Mouse (Mus musculus) v-Abl transformed pro-B cells (cell line): ENCODE data around the gene Ptprh.
"Not testable (repeated sequence)": the region's sequence is repeated elsewhere in the genome, so short reads cannot be mapped to it uniquely, and the experiment has no call there.

Experiments used
- in situ Hi-C, 2 experiments: fragments of 400-800 bp; cut with MboI; formaldehyde crosslinking; loops; one replicate each; pipeline ENCODE4 v1.15.1; 2025; ENCODE audit not compliant: unreplicated experiment in 2 of 2

Ptprh gene

DNA sequence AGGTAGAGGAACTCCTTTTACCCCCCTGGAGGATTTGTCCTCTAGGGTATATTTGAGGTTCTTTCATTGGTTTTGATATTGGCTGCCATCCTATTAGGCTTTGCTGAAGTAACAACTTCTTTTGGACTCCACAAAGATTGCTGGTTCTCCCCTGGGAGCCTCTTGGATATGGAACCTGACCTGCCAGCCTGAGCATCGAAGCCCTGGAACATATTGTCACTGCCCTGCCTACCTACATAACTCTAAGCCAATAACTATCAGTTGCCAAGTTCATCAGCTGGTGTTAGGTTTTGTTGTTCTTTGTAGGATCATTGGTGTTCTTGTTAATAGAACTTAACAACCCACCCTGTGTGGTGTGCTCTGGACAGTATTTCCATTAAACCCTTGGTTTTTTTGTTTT, 9.1 kb upstream of the Ptprh start:
- in situ Hi-C loops, result loop anchor here in 1 of 2 experiments (5.0 kb wide), 1 partner anchor 51 kb away; no protein-coding TSS in a partner anchor

DNA sequence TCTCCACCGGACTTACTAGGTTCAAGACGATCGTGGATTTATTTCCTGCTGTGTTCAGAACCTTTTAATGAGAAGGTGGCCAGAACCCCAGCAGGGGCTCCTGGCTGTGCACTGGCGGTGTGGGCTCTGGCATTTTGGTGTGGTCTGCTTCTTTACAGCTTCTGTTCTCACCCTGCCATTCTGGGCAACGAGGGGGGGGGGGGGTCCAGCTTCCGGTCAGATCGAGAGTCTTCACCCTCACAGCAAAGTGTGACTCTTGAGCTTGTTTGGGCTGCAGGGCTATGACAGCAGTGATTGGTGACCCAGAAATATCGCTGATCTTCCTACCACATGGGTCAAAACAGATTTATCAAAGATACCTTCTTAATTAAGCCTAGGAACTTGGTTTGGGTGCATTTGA, 8.5 kb upstream of the Ptprh start:
- in situ Hi-C loops, result loop anchor here in 1 of 2 experiments (5.0 kb wide), 1 partner anchor 50 kb away; no protein-coding TSS in a partner anchor

DNA sequence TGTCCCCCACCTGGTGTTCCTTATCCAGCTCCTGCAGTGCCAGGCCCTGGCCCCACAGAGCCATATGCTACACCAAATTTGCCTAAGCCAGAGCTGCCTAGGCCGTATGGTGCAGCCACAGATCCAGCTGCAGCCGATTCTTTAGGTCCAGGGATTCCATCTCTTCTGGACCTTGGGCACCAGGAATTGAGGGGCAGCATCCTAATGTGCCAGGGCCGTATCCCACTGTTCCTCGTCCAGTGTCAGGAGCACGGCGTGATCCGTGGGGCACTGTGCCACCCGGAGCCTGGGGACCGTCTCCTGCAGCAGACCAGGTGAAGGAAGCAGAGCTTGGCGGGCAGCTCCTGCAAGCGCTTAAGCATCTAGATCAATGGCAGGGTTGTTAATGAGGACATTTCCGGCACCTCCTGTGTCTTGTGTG, 8.1 kb upstream of the Ptprh start:
- in situ Hi-C loops, result loop anchor here in 1 of 2 experiments (5.0 kb wide), 1 partner anchor 50 kb away; no protein-coding TSS in a partner anchor

DNA sequence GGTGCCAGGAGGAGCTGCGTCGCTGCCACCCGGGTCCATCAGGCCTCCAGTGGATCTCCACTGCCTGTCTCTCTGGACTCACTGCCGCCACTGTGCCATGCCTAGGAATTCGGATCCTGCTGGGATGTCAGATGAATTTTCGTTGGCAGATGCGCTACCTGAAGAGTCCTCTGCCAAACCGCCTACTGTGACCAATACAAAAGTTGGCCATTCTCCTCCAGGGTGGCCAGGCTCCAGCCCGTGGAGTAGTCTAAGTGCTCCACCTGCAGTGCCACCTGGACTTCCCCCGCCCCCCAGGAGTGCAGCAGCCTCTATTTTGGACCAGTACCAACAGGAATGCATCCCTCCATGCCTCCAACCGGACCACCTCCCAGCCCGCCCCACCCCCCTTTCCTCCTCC, 7.7 kb upstream of the Ptprh start:
- in situ Hi-C loops, result loop anchor here in 1 of 2 experiments (5.0 kb wide), 1 partner anchor 49 kb away; no protein-coding TSS in a partner anchor

DNA sequence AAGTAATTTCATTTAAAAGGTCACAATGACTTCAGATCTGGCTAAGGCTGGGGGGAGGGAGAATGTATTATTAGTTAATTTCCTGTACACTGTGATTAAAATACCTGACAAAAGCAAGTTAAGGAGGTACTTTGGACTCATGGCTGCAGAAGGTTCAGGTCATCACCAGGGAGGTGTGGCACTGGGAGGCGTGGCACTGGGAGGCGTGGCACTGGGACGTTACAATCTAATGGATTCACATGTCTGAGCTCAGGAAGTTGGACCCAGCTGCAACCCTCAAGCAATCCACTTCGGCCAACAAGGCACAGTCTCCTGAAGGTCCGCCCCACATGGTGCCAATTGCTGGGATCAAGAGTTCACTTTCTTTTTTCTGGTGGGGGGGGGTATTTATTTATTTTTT, 4.2 kb upstream of the Ptprh start:
- in situ Hi-C loops, result no loop called here

DNA sequence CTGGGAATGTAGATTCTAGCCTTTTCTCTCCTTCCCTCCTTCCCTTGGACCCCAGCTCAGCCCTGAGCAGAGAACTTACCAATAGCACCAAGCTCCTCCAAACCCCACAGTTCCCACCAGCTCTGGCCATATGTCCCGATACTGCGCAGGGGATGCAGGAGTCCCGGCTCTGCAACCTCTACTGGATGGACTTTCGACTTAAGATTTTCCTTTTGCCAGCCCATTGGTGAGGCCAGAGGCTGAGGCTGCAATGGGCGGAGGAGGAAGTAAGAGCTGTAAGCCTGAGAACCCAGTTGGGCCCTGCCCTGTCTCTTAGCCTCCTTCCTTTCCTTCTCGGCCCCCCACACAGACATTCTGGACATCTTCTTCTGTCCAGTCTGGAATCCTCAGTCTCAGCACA, 872 bp downstream of the Ptprh start:
- in situ Hi-C loops, result no loop called here

DNA sequence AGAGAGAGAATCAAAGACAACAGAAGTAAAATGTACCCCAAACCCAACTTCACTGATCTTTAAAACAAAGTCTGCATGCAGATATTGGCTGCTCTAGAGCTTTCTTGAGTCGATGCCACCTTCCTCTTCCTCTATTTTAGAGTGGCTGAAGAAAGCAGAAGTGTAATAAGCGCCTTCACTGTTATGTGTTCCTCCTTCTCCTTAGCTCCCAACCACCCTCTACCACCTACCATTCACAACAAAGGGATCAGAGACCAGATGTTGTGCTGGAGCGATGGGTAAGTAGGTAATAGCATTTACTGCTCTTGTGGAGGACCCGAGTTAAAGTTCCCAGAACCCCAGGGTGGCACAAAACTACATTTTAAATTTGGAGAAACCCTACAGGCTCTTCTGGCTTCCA, 6.8 kb downstream of the Ptprh start:
- in situ Hi-C loops, result not testable (repeated sequence)

DNA sequence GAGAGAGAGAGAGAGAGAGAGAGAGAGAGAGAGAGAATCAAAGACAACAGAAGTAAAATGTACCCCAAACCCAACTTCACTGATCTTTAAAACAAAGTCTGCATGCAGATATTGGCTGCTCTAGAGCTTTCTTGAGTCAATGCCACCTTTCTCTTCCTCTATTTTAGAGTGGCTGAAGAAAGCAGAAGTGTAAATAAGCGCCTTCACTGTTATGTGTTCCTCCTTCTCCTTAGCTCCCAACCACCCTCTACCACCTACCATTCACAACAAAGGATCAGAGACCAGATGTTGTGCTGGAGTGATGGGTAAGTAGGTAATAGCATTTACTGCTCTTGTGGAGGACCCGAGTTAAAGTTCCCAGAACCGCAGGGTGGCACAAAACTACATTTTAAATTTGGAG, 22.4 kb downstream of the Ptprh start:
- in situ Hi-C loops, result not testable (repeated sequence)

DNA sequence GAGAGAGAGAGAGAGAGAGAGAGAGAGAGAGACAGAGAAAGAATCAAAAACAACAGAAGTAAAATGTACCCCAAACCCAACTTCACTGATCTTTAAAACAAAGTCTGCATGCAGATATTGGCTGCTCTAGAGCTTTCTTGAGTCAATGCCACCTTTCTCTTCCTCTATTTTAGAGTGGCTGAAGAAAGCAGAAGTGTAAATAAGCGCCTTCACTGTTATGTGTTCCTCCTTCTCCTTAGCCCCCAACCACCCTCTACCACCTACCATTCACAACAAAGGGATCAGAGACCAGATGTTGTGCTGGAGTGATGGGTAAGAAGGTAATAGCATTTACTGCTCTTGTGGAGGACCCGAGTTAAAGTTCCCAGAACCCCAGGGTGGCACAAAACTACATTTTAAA, 31.5 kb downstream of the Ptprh start:
- in situ Hi-C loops, result not testable (repeated sequence)

DNA sequence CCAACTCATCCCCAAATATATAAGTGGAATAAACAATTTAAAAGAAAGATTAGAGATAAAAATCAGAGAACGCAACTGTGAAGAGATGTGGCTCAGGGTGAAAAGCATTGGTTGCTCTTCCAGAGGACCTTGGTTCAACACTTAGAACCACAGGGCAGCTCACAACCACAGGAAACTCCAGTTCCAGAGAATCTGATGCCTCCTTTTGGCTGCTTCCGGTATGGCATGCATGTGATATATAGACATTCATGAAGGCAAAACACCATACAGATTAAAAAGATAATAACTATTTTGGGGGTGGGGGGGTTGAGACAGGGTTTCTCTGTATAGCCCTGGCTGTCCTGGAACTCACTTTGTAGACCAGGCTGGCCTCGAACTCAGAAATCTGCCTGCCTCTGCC, 41.2 kb downstream of the Ptprh start:
- in situ Hi-C loops, result loop anchor here (5.0 kb wide), 3 partner anchors 50 to 380 kb away; no protein-coding TSS in a partner anchor

DNA sequence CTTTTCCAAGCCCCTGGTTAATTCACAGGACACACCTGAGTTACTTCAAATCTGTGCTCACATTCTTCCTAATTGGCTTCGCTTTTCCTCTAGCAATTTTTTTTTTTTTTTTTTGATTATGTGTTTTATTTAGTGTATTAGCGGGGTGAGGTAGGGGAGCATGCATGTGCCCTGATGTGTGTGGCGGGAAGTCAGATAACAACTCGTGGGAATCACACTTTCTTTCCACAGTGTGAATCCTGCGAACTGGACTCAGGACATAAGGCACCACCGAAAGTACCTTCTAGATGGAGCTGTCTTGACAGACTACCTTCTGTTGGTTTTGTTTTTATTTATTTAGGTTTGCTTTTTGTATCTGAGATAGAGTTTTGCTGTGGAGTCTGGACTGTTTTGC, 46.7 kb downstream of the Ptprh start:
- in situ Hi-C loops, result loop anchor here in 1 of 2 experiments (5.0 to 10.0 kb wide), 2 partner anchors 308 to 385 kb away; no protein-coding TSS in a partner anchor

DNA sequence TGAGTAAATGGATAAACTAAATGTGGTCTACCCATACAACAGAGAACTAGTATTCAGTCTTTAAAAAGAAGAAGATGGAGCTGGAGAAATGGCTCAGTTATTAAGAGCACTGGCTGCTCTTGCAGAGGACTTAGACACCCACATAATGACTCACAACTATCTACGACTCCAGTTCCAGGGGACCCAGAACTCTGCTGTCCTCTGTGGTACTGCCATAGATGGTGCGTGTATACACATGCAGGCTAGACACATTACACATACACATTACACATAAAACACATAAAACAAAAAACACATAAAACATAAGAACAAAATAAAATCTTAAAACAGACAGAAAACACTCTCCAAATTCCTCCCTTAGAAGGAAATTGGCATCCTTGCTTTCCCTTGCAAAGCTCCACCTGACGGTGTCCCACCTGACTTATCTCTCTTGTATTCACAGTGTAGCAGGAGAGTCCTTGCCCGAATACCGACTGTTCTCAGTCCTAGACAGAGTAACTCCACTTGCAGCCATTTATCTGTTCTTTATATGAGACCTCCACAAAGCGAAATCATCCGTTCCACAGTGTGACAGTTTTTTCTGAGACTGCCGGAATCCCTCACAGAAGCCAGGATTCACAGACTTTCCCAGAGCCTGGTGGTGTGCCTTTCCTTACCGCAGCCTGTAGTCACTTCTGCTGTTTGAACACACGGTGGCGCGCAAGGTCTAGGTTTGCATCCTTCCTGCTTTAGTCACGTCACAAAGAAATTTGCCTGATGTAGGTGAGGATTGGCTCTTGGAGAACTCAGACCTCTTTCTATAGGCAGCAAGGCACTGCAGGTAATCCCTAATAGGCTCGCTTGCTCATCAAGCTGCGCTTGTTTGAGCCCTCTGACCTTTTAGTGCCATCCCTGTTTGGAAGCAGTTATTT, 47.3 kb downstream of the Ptprh start:
- in situ Hi-C loops, result loop anchor here in 1 of 2 experiments (5.0 to 10.0 kb wide), 2 partner anchors 308 to 386 kb away; no protein-coding TSS in a partner anchor

DNA sequence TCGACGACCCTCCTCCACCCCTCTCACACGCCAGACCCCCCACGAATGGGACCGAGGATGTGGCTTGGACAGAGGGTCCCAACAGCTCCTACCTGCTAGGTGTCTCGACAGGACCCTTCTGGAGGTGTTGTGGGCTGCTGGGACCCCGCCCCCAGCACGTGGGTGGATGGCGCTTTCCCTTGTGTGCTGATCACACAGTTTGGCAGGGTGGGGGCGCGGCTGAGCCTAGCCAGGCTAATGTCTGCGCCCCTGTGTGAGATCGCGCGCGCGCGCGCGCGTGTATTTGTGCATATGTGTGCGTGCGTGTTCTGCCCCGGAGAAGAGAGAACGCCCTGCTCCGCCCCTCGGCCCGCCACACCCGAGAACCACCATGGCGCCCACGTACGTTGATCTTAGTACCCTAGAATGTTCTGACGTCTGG, 56.6 kb downstream of the Ptprh start, which contains the start of gene Syt5:
Gene Syt5, minus strand, starts transcription at position 321 of the 421 bp plus-strand sequence.
- in situ Hi-C loops, result loop anchor here in 1 of 2 experiments (10.0 kb wide), 1 partner anchor 508 kb away; the partner anchor contains the start of gene Zfp580

DNA sequence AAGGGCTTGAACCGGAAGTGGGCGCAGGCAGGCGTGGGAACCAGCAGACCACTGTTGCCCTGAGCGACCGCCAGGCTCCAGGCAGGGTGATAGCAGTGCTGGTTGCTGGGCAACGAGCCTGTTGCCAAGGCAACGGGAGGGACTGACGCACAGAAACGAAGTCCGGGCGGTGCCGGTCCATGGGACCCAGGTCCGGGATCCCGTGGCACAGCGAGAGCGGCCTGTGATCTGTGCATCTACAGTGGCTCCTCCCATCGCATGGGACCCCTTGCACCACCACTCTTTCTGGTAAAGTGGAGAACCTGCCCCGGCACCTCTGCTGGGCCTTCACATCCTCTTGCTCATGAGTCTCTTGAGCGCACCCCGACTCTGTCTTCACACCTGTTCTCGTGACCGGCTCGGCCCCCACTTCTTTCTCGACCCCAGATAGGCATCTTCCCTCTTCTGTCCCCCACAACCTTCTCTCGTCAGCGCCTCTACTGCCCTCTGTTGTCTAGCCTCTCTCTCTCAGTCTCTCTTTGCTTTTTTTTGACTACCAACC, 57.2 kb downstream of the Ptprh start:
- in situ Hi-C loops, result loop anchor here in 1 of 2 experiments (10.0 kb wide), 1 partner anchor 508 kb away; the partner anchor contains the start of gene Zfp580

DNA sequence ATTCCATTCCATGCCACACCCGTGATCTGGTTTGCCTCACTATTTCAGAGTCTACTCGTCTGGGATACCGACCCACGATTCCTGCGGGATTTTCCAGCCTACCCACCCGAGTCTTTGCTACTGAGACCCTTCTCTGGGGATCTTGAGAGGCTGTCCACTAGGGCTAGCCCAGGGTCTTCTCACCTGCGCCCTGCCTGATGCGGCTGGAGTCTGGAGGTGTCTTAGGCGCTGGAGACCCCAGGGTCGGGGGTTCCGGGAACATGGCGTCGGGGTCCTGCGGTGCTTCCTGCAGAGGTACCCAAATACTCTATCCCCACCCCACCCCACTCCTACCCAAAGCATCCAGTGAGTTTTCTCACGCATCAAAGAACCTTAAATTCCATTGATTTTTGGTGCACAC, 57.8 kb downstream of the Ptprh start:
- in situ Hi-C loops, result loop anchor here in 1 of 2 experiments (10.0 kb wide), 1 partner anchor 509 kb away; the partner anchor contains the start of gene Zfp580

DNA sequence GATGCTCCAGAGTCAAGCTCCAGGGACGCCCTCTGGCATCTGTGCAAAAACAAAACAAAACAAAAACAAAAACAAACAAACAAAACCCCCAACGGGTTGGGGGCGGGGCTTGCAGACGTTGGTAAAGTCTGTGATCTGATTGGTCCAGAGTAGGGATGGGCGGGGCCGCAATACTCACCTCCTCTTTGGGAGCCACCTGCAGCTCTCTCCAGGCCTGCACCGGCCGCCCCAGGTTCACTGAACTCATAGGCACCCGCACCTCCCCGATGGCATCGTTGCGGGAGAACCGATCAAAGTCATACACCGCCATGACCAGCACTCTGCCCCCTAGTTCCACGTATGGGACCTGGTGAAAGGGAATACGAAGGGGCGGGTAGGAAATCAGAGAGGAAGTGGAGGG, 61.8 kb downstream of the Ptprh start:
- in situ Hi-C loops, result loop anchor here in 1 of 2 experiments (10.0 kb wide), 1 partner anchor 513 kb away; the partner anchor contains the start of gene Zfp580

DNA sequence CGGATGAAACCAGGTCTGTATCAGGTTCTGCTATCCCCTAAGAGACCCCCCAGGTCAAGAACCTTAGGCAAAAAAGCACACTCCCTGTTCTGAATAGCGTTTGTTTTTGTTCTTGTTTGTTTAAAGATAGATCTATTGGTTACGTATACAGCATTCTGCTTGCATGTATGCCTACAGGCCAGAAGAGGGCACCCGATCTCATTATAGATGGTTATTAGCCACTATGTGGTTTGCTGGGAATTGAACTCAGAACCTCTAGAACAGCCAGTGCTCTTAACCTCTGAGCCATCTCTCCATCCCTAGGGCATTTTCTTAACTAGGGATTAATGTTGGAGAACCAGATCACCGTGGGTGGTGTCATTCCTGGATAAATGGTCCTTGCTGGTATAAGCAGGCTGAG, 62.5 kb downstream of the Ptprh start:
- in situ Hi-C loops, result loop anchor here in 1 of 2 experiments (10.0 kb wide), 1 partner anchor 513 kb away; the partner anchor contains the start of gene Zfp580

DNA sequence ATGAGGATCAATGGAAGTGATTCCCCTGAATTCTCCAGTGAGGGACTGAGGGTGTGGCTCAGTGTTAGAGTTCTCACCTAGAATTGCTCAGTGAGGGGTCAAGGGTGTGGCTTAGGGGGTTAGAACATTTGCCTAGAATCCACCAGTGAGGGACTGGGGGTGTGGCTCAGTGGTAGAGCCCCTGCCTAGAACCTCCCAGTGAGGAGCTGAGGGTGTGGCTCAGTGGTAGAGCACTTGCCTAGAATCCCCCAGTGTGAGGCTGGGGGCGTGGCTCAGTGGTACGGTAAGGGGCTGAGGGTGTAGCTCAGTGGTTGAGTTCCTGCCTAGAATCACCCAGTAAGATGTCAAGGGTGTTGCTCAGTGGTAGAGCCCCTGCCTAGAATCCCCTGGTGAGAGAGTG, 64.8 kb downstream of the Ptprh start:
- in situ Hi-C loops, result no loop called here

DNA sequence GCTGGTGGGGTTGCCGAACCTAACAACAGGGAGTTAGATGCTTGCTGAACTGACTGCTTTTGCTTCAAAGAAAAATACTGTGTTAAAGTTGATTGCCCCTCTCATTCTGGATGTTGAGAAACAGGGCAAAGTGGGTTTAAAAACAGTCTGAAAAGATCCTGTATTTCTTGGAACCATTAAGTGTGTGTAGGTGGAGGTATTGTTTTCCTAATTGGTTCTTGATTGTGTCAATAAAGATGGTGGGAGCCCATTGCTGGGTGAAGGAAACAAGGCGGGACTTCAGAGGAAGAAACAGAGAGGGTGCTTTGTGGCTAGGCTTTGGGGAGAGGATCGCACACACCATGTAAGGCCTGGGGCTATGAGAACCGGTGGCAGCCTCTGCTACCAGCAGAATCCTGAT, 66.7 kb downstream of the Ptprh start:
- in situ Hi-C loops, result no loop called here

DNA sequence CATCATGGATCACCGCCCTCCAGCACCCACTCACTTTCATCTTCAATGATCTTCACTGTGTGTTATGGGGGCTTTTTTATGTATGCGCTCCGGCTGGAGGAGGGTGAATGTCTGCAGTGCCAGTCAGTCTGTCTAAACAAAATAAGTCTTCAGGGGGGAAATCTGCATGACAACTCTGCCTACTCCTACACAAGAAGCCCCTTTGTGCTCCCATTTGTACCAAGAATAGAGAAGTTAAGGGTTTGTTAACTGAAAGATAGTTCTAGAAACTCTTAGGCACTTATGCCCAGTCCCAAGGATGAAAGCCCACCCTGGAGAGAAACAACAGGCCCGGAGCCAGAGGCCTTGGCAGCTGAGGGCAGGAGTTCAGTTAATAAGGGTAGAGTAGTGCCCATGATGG, 67.5 kb downstream of the Ptprh start:
- in situ Hi-C loops, result no loop called here
